Mouse (Mus musculus): ENCODE measurements around the gene Fam199x.

Gene Fam199x

DNA sequence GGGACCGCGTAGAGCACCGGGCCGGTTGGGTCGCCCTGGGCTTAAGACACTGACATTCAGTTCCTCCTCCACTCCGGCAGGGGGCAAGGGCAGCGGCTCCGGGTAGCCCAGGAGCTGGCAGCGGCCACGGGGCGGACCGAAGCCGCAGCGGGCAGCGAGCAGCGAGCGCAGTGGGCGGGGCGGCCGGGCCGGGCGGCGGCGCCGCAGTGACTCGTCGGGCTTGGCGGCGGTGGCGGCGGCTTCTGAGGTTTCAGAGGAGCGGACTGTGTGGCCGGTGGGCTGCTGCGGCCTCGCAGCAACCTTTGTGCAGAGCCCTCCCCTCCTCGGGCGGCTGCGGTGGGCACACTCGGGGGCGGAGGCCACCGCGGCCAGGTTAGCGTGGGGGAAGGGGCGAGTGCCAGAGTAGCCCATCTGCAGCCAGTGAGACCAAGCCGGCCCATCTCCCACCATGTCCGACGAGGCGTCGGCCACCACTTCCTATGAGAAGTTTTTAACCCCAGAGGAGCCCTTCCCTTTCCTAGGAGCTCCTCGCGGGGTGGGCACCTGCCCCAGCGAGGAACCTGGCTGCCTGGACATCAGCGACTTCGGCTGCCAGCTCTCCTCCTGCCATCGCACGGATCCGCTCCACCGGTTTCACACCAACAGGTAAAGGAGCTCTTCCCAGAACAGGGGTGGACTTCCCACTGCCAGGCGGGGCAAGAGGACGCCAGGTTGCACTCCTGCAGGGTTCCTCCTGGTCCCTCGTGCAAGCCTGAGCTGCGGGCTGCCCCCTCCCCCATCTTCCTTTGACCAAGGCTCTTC, at the start of gene Fam199x:
Gene Fam199x (plus strand): TSS at position 170 of the 801 bp plus-strand sequence.
- peak; percentile 75 for DNase-seq (ENCODE audit: low spot score)

DNA sequence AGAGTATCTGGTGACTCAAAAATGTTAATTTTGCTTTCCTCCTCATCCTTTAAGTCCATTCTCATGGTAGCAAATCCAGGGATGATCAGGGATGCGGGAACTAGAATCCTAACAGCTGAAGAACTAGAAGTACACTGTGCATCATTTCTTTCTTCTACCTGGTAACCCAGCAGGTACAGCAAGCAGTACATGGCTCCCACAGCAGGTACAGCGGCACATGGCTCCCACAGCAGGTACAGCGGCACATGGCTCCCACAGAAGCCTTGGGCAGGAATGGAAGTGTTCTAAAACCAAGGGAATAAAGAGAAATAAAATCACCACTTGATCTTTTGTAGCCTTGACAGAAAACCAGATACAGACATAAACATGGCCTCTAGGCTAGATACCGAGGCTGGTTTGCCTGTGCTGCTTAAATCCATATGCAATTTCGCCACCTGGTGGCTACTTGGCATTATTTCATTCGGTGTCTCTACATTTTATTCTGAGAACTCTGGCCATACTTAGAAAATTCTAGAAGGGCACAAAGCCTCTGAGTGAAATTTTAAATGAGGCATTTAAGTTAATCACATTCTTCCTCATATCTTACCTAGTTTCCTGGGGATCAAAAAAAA, 34.2 kb upstream of the Fam199x start:
- DNase-seq (ENCODE audit: low spot score), result peak; percentile 71

DNA sequence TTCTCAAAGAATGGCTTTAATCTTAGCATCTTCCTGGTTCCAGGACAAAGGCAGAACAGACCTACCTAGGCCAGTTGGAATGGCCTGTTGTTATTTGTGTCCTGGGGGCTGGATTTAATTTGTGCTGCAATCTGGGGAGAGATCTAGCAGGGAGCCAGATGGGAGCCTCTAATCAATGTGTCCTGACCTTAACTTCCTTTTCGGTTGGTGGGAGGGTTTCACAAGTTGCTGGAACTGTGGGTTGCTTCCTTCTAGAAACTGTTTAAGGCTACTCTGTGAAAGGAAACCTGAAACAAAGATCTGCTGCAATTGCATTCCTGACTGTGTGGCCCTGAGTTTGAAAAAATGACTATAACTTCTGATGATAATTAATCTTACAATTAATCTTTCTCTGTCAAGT, 31.7 kb upstream of the Fam199x start:
- DNase-seq (ENCODE audit: low spot score), result no peak

DNA sequence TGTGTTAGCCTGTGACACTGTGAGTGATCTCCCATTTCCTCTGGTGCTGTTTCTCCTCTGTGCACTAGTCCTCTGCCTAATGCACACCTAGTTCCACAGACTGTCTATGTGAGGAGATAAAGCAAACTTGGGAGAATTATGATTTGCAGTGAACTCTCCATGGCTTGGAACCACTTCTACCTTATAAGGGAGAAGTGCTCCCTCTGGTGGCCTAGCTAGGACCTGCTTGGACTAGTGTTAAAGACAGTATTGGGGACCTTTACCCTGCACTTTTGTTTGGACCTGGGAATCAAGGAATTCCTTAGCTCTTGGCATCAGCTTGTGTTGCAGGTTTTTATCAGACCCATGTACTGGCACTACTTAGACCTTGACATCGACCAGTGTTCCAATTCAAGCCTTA, 30.1 kb upstream of the Fam199x start:
- DNase-seq (ENCODE audit: low spot score), result peak; percentile 81

DNA sequence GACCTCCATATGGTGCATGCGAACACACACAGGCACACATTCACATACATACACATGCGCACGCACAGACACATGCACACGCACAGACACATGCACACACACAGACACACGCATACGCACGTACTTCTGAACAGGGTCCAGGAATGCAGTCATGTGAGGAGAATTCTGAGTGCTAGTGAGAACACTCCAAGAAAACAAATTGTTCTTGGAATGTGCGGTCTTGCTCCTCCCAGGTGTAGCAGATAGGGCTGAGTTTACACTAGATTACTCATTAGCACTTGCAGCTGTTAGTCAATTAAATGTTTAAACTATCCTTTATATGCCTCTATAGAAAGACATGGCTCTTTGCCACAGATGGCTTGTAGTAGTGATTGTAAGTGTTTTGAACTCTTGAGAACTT, 18.5 kb upstream of the Fam199x start:
- DNase-seq (ENCODE audit: low spot score), result no peak

DNA sequence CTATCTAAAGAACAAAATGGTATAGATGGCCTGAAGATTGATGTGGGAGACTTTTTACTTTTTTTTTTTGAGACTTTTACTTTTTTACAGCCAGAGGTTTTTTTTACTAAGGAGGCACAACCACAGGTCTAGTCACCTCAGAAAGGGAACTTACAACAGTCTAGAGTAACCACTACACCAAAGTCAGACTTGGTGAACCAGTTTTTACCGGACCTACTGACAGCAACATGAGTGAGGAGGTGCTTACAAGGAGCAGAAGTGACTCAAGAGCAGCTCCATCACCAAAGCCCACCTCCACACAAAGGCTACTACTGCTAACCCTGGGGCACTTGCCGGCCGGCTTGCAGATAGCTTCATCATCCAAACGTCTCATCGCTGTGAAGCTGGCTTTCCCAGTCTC, 17.7 kb upstream of the Fam199x start:
- no peak for DNase-seq (ENCODE audit: low spot score)

DNA sequence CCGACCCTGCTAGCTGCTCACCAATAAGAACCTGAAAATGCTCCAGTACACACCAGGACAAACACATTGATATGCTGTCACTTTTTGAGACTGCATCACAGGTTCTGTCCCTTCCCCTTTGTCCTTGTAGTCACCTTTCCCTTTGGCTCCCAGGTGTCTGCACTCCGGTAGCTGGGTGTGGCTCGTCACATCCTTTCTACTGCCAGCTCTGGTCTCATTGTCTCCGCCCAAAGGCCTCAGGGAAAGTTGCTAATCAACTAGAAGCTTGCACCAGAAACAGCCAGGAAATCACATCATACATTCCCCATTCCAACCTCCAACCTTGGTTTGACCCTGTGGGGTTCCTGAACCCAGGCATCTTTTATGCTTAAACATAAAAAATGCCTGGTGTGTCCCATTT, 15.1 kb upstream of the Fam199x start:
- no peak for DNase-seq (ENCODE audit: low spot score)

DNA sequence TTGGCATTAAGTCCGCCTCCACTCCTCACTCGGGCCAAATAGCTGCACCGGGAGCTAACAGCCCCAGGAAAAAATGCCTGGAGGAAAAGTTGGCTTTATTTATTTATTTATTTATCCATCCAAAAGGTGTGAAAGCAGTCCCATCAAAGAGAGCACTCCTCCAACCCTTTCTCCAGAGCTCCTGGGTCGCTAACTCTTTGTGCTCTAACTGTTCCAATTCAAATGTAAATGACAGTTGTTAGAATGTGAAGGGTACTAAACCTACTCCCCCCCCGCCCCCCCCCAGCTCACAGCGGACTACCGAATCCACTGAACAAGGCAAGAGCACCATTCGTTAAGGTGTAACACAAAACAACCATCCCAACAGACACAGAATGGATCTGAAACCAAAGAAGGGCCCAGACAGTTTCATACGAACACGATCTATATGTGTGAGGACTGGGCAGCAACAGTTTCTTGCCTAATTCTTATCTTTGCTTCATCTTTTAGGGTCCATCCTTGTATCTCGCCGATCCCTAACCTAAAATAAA, 11.9 kb upstream of the Fam199x start:
- no peak for DNase-seq (ENCODE audit: low spot score)

DNA sequence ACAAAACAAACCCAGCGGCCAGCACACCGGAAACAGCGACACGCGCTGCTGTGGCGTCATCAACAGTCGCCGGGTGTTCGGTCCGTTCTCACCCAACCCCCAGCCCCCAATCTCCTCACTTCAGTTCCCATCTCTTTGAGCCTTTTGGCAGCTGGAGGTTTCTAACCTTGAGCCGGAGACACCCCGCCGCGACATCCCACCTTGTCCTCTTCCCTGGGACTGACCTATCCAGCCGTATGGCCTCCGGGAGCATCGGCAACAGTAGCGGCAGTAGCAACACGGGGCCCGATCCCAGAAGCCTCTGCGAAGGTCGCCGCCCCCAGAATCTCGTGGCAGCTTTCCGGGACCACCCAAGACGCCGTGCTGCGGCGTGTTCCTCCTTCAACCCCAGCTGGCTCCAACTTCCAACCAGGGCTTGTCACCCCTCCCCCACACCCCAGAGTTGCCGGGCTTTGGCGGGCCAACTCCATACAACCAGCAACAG, 11.4 kb upstream of the Fam199x start, which contains the start of gene Slc25a53:
Gene Slc25a53 (minus strand): TSS at position 303 of the 484 bp plus-strand sequence.
- peak; percentile 84 for DNase-seq (ENCODE audit: low spot score)

DNA sequence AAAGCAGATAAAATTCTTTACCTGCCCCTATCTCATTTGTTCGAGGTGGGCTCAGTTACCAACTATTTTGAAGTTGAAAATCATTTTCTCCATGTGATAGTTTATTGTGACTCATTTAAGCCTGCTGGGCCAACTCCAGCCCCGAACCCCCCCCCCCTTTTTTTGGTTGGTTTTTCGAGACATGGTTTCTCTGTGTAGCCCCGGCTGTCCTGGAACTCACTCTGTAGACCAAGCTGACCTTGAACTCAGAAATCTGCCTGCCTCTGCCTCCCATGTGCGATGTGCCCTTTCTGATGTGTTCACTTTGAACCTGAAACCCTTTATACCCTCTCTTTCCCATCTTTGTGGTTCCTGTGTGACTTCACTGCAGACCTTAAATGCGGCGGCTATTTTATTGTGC, 10.9 kb upstream of the Fam199x start:
- no peak for DNase-seq (ENCODE audit: low spot score)

DNA sequence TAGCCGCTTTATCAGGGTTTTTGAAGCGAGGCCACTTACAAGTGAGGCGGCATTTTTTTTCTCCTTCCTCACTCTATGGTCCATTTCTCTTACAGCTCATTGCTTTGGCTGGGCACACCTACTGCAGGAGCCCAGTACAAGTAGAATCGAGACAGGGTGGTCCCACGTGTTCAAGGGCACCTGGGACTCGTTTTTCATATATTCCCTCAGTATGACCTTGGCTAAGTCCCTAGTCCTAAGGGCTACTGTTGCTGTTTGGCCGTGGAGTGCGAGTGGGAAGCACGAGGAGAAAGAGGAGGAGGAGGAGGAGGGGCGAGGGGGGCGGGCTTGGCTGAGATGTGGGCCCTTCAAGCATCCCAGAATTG, 352 bp upstream of the Fam199x start:
- DNase-seq (ENCODE audit: low spot score), result no peak

DNA sequence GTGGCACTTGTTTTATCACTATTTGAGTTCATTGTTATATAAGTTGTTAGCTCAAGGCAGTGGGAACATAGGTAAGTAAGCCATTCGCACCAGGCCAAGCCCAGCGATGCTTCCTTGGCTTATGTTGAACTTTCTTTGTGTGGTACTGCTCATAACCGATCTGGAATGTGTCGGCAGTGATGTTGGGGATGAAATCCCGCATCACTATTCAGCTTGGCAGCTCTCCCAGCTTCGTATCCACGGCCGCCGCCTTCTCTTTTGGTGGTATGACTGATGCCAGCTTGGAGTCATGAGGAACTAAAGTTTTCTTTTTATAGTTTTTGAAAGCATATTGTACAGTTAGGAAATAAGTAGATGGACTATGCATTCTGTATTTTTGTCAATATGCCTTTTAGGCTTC, 13.8 kb downstream of the Fam199x start:
- DNase-seq (ENCODE audit: low spot score), result no peak

DNA sequence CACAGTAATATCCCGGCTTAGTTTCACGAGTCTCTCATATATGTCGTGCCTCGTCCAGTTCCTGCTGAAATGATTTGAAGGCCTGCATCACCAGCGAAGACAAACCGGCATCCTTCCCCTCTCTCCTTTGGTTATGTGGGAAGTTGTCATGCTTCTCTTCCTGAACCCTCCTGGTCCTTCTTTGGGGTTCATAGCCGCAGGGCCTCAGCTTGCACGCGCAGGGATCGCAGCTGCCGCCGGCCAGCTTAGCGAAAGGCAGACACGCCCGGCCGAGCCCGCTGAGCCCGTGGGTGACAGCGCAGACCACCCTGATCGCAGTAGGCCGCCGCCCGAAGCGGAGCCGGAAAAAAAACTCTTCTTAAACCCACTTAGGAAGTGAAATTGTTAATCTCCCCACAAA, 55.1 kb downstream of the Fam199x start:
- DNase-seq (ENCODE audit: low spot score), result no peak

DNA sequence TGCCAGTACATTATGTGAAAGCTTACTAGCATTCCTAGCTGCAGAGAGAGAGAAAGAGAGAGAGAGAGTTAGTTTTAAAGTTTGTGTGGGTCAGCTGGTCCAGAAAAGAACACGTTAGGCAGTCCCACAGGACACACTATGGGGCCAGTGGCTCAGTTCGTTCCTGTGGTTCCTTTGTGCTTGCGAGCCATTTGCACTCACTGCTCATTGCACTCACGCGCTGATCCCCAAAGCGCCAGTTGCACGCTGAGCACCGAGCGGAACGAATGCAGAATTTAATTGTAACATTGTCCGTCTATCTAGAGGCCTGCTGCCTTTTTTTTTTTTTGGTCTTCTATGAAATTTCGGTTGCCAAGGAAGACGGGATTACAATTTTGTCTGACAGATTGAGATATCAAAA, 57.1 kb downstream of the Fam199x start:
- DNase-seq (ENCODE audit: low spot score), result no peak

DNA sequence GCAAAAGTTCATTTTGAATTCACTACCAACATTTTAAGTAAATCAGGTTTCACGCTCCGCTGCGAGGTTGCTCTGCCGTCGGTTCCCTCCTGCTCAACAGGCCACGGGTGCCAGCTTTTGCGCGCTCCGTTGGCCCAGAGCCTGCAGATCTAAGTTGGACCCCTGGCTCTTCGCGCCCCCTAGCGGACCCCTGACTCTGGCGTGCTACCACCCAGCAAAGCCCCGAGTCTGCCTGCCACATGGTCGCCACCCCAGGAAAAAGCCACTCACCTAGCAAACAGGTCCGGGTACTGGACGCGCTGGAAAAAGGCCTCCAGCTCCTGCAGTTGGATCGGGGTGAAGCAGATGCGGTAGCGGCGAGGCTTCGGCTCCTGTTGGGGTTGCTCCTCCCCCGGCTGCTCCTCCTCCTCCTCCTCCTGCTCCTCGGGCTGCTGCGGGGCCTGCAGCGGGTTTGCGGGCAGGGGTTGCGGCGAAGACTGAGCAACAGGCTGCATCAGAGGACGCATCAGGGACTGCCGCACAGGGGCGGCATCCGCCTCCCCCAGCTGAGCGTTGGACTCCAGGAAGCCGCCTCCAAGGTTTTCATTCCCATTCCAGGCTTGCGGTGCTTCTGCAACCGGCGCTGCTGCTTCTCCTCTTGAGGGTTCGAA, 68.8 kb downstream of the Fam199x start:
- no peak for DNase-seq (ENCODE audit: low spot score)

DNA sequence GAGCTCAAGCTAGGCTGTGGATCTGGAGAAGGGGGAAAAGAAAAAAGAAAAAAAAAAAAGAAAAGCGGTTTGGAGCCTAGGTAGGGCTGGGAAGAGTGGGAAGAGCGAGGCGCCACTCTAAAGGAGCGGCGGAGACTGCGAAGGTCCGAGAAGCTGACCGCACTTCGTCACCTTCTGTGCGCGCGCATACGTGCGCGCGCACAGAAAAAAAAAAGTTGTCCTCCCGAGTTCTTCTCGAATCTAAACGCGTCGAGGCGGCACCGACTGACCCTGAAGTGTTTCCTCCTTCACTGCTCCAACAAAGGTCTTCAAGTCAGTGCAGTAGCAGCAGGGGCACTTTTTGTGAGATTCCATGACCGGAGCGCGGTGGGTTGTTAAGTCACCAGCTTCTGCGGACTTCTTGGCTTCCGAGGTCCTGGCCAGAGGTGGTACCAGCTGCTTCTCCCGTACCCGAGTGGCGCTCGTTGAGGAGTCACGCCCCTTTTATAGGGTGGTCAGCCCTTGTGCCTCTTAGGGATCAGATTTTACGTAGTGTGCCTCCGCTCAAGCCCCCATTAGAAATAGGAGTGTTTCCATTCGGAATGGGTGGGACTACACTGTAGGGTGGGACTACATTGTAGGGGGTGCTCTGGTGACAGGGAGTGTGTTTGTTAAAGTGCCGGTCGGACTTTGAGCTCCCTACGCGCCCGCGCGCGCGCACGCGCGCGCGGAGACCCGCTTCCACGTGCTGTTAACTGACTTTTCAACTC, 70.5 kb downstream of the Fam199x start:
- no peak for DNase-seq (ENCODE audit: low spot score)

DNA sequence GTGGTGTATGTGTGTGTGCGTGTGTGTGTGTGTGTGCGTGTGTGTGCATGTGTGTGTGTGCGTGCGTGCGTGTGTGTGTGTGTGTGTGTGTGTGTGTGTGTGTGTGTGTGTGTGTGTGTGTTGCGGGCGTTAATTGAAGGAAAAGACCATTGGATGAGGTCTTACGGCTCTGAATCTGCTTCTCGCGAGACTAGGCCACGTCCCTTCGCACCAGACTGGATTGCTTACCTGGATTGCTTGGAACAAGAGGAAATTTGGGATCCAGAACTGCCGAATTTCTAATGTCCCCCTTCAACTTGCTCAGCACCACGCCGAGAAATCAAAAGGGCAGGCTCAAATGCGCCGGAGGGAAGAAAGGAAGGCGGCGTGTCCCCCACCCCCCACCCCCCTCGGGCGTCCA, 72.3 kb downstream of the Fam199x start, which contains the start of gene Esx1:
Gene Esx1 (minus strand): TSS at position 366 of the 400 bp plus-strand sequence.
- no peak for DNase-seq (ENCODE audit: low spot score)

DNA sequence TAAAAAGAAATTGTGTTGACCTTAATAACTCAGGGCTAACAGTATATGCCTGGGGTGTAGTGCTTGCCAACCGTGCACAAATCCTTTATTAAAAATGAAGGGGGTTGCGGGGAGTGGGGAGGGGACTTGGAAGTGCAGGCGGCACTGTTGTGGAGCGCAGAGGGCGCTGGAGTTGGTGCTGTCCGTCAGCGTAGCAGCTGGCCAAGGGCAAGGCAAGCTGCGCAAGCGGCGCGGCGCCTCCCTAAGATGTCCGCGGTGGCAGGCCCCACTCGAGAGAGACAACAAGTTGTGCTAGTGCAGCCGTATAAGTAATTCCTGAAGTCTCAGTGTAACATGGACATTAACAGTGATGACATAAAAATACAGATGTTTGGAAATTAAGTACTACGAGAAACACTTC, 78.1 kb downstream of the Fam199x start:
- DNase-seq (ENCODE audit: low spot score), result no peak

Measured in adipocyte (in vitro differentiated cells).